Mouse (Mus musculus): ENCODE measurements at regions not wholly inside any gene's neighbourhood (a gene's known extent, or its start where the extent isn't known, plus 50 kb on each side); places are given as distances from the start of the nearest gene placed in this dataset.

DNA sequence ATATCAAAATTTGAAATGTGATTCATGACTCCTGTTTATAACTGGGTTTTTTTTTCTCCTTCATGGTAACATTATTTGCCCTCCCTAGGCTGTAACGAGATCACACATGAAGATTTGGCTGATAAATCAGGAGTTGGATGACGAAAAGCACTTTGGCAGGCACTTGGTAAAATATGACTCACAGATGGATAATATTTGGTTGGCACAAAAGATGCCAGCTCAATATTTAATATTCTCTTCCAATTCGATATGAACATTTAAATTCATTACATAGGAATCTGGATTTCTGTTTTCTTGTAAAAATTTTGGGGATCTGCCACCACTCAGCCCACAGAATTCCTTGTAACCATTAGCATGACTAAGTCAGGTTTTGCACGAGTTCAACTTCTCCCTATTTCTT is 230.3 kb upstream of the Sorcs1 start:
- Histone ChIP-seq H3K9me3 (ENCODE audit: control insufficient read depth, insufficient read depth, low read depth, low read length) (no peaks in the 10 kb centered on the region), H3K4me1 (ENCODE audit: control insufficient read depth in 2 of 2, insufficient read depth in 2 of 2, low read length in 2 of 2, poor library complexity in 1 of 2) (no peaks in the 10 kb centered on the region), H3K27ac (ENCODE audit: insufficient read depth, low read depth, low read length, poor library complexity, severe bottlenecking) (no peak overlapping the region), H3K36me3 (ENCODE audit: control insufficient read depth, insufficient read depth, low read length, poor library complexity, severe bottlenecking) (no peaks in the 10 kb centered on the region), H3K9ac (ENCODE audit: insufficient read depth, low read depth, low read length, poor library complexity, severe bottlenecking) (no peak overlapping the region), H3K4me3 (ENCODE audit: insufficient read depth in 1 of 2, low read depth in 1 of 2, low read length in 2 of 2, poor library complexity in 1 of 2, severe bottlenecking in 1 of 2) (no peak overlapping the region)
- DNase-seq (ENCODE audit: low read depth, low spot score): no peak
- in situ Hi-C loops (cut with MboI; ENCODE audit: low sequenced_read_pairs in 2 of 2, unreplicated experiment in 2 of 2): loop anchor here in 1 of 2 experiments (25.0 kb wide), 1 partner anchor 646 kb away; no protein-coding TSS in a partner anchor
- no peak for TF ChIP-seq ZC3H11A (IDR thresholded peaks at IDR 0.05; ENCODE audit: borderline replicate concordance, low read depth, low read length)
- TF ChIP-seq MAFK (IDR thresholded peaks at IDR 0.05; ENCODE audit: insufficient read depth, low read depth, low read length): no peak
- TF ChIP-seq CHD2 (IDR thresholded peaks at IDR 0.05; ENCODE audit: low read depth, low read length): no peak
- no peak for TF ChIP-seq ZNF384 (IDR thresholded peaks at IDR 0.05; ENCODE audit: low read depth, low read length)
- TF ChIP-seq HCFC1 (IDR thresholded peaks at IDR 0.05; ENCODE audit: borderline replicate concordance, insufficient read depth, low read length): no peak

DNA sequence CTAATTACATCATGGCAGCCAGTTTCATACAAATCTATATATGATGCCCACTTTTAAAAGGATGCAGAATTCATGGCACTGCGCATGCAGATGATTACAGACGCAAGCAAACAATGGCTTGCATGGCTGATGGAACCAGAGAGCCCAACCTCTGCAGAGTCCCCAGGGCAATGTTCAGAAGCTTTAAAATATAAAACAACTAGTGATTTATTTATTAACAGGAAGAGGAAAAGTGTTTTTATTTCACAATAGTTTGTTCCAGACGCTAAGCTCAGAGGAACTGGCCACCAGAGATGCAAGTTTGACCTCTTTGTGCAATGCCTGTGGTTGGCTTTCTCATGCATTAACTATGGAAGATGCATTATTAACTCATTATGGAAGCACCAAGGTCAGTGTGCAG is 215.3 kb upstream of the Sorcs1 start:
- Histone ChIP-seq H3K4me1 (ENCODE audit: control insufficient read depth in 2 of 2, insufficient read depth in 2 of 2, low read length in 2 of 2, poor library complexity in 1 of 2) (no peaks in the 10 kb centered on the region), H3K27ac (ENCODE audit: insufficient read depth, low read depth, low read length, poor library complexity, severe bottlenecking) (no peak overlapping the region), H3K36me3 (ENCODE audit: control insufficient read depth, insufficient read depth, low read length, poor library complexity, severe bottlenecking) (no peaks in the 10 kb centered on the region), H3K9ac (ENCODE audit: insufficient read depth, low read depth, low read length, poor library complexity, severe bottlenecking) (no peak overlapping the region), H3K4me3 (ENCODE audit: insufficient read depth in 1 of 2, low read depth in 1 of 2, low read length in 2 of 2, poor library complexity in 1 of 2, severe bottlenecking in 1 of 2) (no peak overlapping the region), H3K9me3 (ENCODE audit: control insufficient read depth, insufficient read depth, low read depth, low read length) (no peaks in the 10 kb centered on the region)
- in situ Hi-C loops (cut with MboI; ENCODE audit: low sequenced_read_pairs in 2 of 2, unreplicated experiment in 2 of 2): no loop called here
- TF ChIP-seq ZC3H11A (IDR thresholded peaks at IDR 0.05; ENCODE audit: borderline replicate concordance, low read depth, low read length): no peak
- no peak for TF ChIP-seq MAFK (IDR thresholded peaks at IDR 0.05; ENCODE audit: insufficient read depth, low read depth, low read length)
- no peak for TF ChIP-seq HCFC1 (IDR thresholded peaks at IDR 0.05; ENCODE audit: borderline replicate concordance, insufficient read depth, low read length)
- TF ChIP-seq ZNF384 (IDR thresholded peaks at IDR 0.05; ENCODE audit: low read depth, low read length): no peak
- TF ChIP-seq CHD2 (IDR thresholded peaks at IDR 0.05; ENCODE audit: low read depth, low read length): no peak
- DNase-seq (ENCODE audit: low read depth, low spot score): no peak

DNA sequence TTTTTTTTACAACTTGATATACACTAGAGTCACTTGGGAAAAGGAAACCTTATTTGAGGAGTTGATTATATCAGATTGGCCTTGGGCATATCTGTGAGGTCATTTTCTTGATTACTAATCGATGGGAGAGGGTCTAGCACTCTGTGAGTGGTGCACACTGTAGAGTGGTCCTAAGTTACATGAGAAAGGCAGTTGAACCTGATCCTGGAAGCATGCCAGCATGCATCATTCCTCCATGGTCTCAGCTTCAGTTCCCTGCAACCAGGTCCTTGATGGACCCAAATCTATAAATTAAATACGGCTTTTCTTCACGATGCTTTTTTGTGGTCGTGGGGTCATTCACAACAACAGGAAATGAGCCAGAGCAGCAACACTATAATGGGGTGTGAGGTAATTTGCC is 194.2 kb upstream of the Sorcs1 start:
- no peaks in the 10 kb centered on the region for H3K36me3 ChIP-seq (ENCODE audit: control insufficient read depth, insufficient read depth, low read length, poor library complexity, severe bottlenecking)
- no peaks in the 10 kb centered on the region for H3K4me1 ChIP-seq (ENCODE audit: control insufficient read depth in 2 of 2, insufficient read depth in 2 of 2, low read length in 2 of 2, poor library complexity in 1 of 2)
- in situ Hi-C loops (cut with MboI; ENCODE audit: low sequenced_read_pairs in 2 of 2, unreplicated experiment in 2 of 2): no loop called here
- no peaks in the 10 kb centered on the region for H3K9me3 ChIP-seq (ENCODE audit: control insufficient read depth, insufficient read depth, low read depth, low read length)
- no peak overlapping the region for H3K4me3 ChIP-seq (ENCODE audit: insufficient read depth in 1 of 2, low read depth in 1 of 2, low read length in 2 of 2, poor library complexity in 1 of 2, severe bottlenecking in 1 of 2)
- no peak overlapping the region for H3K9ac ChIP-seq (ENCODE audit: insufficient read depth, low read depth, low read length, poor library complexity, severe bottlenecking)
- no peak overlapping the region for H3K27ac ChIP-seq (ENCODE audit: insufficient read depth, low read depth, low read length, poor library complexity, severe bottlenecking)
- no peak for DNase-seq (ENCODE audit: low read depth, low spot score)
- no peak for TF ChIP-seq ZC3H11A (IDR thresholded peaks at IDR 0.05; ENCODE audit: borderline replicate concordance, low read depth, low read length)
- no peak for TF ChIP-seq MAFK (IDR thresholded peaks at IDR 0.05; ENCODE audit: insufficient read depth, low read depth, low read length)
- TF ChIP-seq HCFC1 (IDR thresholded peaks at IDR 0.05; ENCODE audit: borderline replicate concordance, insufficient read depth, low read length): no peak
- TF ChIP-seq CHD2 (IDR thresholded peaks at IDR 0.05; ENCODE audit: low read depth, low read length): no peak
- TF ChIP-seq ZNF384 (IDR thresholded peaks at IDR 0.05; ENCODE audit: low read depth, low read length): no peak

DNA sequence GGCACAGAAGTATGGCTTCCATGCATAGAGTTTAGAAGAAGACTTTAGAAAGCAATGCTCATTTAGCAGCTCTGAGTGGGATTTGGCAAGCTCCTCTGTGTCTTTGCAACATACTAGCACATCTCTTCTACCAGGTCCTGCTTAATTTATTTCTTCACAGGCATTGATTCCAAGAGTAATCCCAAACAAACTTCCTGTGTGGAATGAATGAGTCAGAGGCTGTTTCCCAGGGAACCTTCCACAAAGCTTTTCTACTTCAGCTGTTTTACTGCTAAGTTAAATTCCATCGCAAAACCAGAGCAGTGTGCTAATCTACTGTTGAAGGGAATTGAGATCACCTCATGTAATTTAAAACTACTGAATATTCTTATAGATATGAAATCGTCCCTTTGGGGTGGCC is 193.7 kb upstream of the Sorcs1 start:
- Histone ChIP-seq H3K4me3 (ENCODE audit: insufficient read depth in 1 of 2, low read depth in 1 of 2, low read length in 2 of 2, poor library complexity in 1 of 2, severe bottlenecking in 1 of 2) (no peak overlapping the region), H3K9ac (ENCODE audit: insufficient read depth, low read depth, low read length, poor library complexity, severe bottlenecking) (no peak overlapping the region), H3K36me3 (ENCODE audit: control insufficient read depth, insufficient read depth, low read length, poor library complexity, severe bottlenecking) (no peaks in the 10 kb centered on the region), H3K9me3 (ENCODE audit: control insufficient read depth, insufficient read depth, low read depth, low read length) (no peaks in the 10 kb centered on the region), H3K27ac (ENCODE audit: insufficient read depth, low read depth, low read length, poor library complexity, severe bottlenecking) (no peak overlapping the region), H3K4me1 (ENCODE audit: control insufficient read depth in 2 of 2, insufficient read depth in 2 of 2, low read length in 2 of 2, poor library complexity in 1 of 2) (no peaks in the 10 kb centered on the region)
- in situ Hi-C loops (cut with MboI; ENCODE audit: low sequenced_read_pairs in 2 of 2, unreplicated experiment in 2 of 2): no loop called here
- TF ChIP-seq ZNF384 (IDR thresholded peaks at IDR 0.05; ENCODE audit: low read depth, low read length) (no peak), MAFK (IDR thresholded peaks at IDR 0.05; ENCODE audit: insufficient read depth, low read depth, low read length) (no peak)
- DNase-seq (ENCODE audit: low read depth, low spot score): no peak

DNA sequence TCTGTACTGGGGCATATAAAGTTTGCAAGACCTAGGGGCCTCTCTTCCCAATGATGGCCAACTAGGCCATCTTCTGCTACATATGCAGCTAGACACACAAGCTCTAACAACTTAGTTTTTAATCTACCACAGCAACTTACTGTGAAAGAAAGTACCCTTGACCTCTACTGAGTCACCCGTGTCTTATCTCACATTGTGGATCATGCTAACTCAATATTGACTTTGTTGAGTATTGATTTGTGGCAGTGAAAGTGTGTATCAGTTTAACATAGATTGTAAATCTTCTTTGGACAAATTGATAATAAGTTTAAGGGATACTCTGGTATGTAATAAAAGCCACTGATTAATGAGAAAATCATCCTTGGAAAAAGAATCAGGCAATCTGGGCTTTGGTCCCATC is 176.4 kb upstream of the Sorcs1 start:
- Histone ChIP-seq H3K9me3 (ENCODE audit: control insufficient read depth, insufficient read depth, low read depth, low read length) (no peaks in the 10 kb centered on the region), H3K27ac (ENCODE audit: insufficient read depth, low read depth, low read length, poor library complexity, severe bottlenecking) (no peak overlapping the region), H3K36me3 (ENCODE audit: control insufficient read depth, insufficient read depth, low read length, poor library complexity, severe bottlenecking) (no peaks in the 10 kb centered on the region), H3K9ac (ENCODE audit: insufficient read depth, low read depth, low read length, poor library complexity, severe bottlenecking) (no peak overlapping the region), H3K4me1 (ENCODE audit: control insufficient read depth in 2 of 2, insufficient read depth in 2 of 2, low read length in 2 of 2, poor library complexity in 1 of 2) (no peaks in the 10 kb centered on the region), H3K4me3 (ENCODE audit: insufficient read depth in 1 of 2, low read depth in 1 of 2, low read length in 2 of 2, poor library complexity in 1 of 2, severe bottlenecking in 1 of 2) (no peak overlapping the region)
- no peak for TF ChIP-seq ZC3H11A (IDR thresholded peaks at IDR 0.05; ENCODE audit: borderline replicate concordance, low read depth, low read length)
- no peak for TF ChIP-seq HCFC1 (IDR thresholded peaks at IDR 0.05; ENCODE audit: borderline replicate concordance, insufficient read depth, low read length)
- no peak for TF ChIP-seq MAFK (IDR thresholded peaks at IDR 0.05; ENCODE audit: insufficient read depth, low read depth, low read length)
- no peak for TF ChIP-seq ZNF384 (IDR thresholded peaks at IDR 0.05; ENCODE audit: low read depth, low read length)
- TF ChIP-seq CHD2 (IDR thresholded peaks at IDR 0.05; ENCODE audit: low read depth, low read length): no peak
- in situ Hi-C loops (cut with MboI; ENCODE audit: low sequenced_read_pairs in 2 of 2, unreplicated experiment in 2 of 2): no loop called here
- no peak for DNase-seq (ENCODE audit: low read depth, low spot score)

Data from ES-E14 (cell line).